Mouse (Mus musculus) heart, embryonic 12.5 days (tissue): ENCODE measurements around the gene Tax1bp3. TPM values are rescaled to one million over a fixed set of nuclear protein-coding genes. Genes with fewer than 3 reads are reported as not detected.

ENCODE experiments used
- ATAC-seq: fragments of 200-750 bp; cut with Nextera tagmentation; 2 replicates; pipeline ENCODE4 v1.8.0; 2017; ENCODE audit warnings: moderate TSS enrichment, moderate library complexity; ENCODE audit not compliant: insufficient number of reproducible peaks, low FRiP score
- H3K27ac ChIP-seq: fragments of 300-500 bp; sonication (generic); 2 replicates; pipeline ENCODE4 v1.5.1; 2016; ENCODE audit warnings: mild to moderate bottlenecking, moderate library complexity; ENCODE audit not compliant: poor library complexity, severe bottlenecking
- H3K27me3 ChIP-seq: fragments of 300-500 bp; sonication (generic); replicated peaks from 2 replicates; pipeline ENCODE4 v1.6.1; 2016; ENCODE audit warnings: mild to moderate bottlenecking, moderate library complexity
- H3K36me3 ChIP-seq: fragments of 300-500 bp; sonication (generic); 2 replicates; pipeline ENCODE4 v1.6.1; 2016; ENCODE audit warnings: mild to moderate bottlenecking, moderate library complexity
- H3K4me1 ChIP-seq: fragments of 300-500 bp; sonication (generic); replicated peaks from 2 replicates; pipeline ENCODE4 v1.6.1; 2016; ENCODE audit warnings: mild to moderate bottlenecking
- H3K4me2 ChIP-seq: fragments of 300-500 bp; sonication (generic); 2 replicates; pipeline ENCODE4 v1.6.1; 2016; ENCODE audit warnings: mild to moderate bottlenecking, moderate library complexity
- H3K4me3 ChIP-seq: fragments of 300-500 bp; sonication (generic); 2 replicates; pipeline ENCODE4 v1.5.1; 2016; ENCODE audit warnings: mild to moderate bottlenecking
- H3K9ac ChIP-seq: fragments of 300-500 bp; sonication (generic); 2 replicates; pipeline ENCODE4 v1.6.1; 2016; ENCODE audit warnings: mild to moderate bottlenecking, moderate library complexity
- H3K9me3 ChIP-seq: fragments of 300-500 bp; sonication (generic); replicated peaks from 2 replicates; pipeline ENCODE4 v1.6.1; 2016; ENCODE audit warnings: mild to moderate bottlenecking, moderate library complexity
- WGBS: fragments of 180-500 bp; shearing (Covaris S2); methylation state at CpG from one replicate; pipeline ENCODE4 v1.1.7; 2016; 5-methylcytosine and 5-hydroxymethylcytosine counted together
- polyA plus RNA-seq: library from polyadenylated mRNA; unstranded; fragments of >200 nt; fragmentation: Nextera tagmentation; extraction: Ambion mirVana; gene quantifications from 2 replicates; pipeline ENCODE4 v1.2.1, GENCODE M21; 2016

Tax1bp3 gene
- polyA plus RNA-seq, 1 experiment from 2014 or later = 239 TPM

DNA sequence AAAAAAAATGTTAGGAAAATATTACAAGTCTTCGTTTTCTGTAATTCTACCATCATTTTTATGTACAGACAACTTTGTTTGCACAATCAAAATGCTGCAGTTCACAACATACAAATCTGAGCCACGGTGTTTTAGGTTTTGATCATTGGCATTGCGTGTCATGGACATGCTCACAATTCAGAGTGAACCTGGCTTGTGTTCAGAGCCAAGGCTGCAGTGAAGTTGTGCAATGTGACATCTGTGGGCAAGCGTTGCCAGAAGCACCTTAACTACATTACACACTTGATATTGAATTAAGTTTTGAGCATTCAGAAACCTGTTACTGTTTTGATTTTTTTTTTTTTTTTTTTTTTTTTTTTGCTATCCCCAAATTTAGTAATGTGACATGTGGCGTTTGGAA, 53.2 kb downstream of the Tax1bp3 start:
- H3K4me2 ChIP-seq = no peak overlapping the region
- ATAC-seq = no peak
- WGBS = 79% methylated on average over 5 of the region's 5 CpGs

DNA sequence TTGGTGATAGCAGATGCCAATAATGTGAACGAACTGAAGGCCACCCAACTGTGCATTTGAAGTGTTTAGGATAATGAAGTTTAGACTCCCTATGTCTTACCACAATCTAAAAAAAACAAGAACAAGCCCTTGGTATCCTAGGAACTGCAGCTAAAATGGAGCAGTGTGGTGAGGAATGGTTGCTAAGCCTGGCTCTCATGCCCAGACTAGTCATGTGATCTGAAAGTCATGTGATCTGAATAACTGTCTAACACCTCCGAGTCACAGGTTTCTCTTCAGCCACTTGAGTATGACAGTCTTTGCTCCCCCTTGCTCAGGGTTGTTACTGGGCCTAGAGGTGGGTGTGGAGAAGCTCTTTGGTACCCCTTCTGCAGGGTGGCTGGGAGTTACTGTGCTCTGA, 55.6 kb downstream of the Tax1bp3 start:
- WGBS = 55% methylated on average over 2 of the region's 2 CpGs
- no peaks in the 10 kb centered on the region for H3K27me3 ChIP-seq
- H3K4me3 ChIP-seq = no peak overlapping the region
- no peak overlapping the region for H3K27ac ChIP-seq
- H3K9ac ChIP-seq = no peak overlapping the region
- no peaks in the 10 kb centered on the region for H3K36me3 ChIP-seq
- H3K9me3 ChIP-seq = 0 out of 2 replicates have a peak, but pooled peaks cover 4% of the 10 kb centered on the region
- no peak overlapping the region for H3K4me2 ChIP-seq
- no peak for ATAC-seq
- peaks cover 4% of the 10 kb centered on the region; the same call in 1 of the 2 replicates for H3K4me1 ChIP-seq

More for the DNA sequence above, 53.2 kb downstream of the Tax1bp3 start:
- H3K9ac ChIP-seq = no peak overlapping the region
- no peaks in the 10 kb centered on the region for H3K36me3 ChIP-seq
- 0 out of 2 replicates have a peak, but pooled peaks cover 4% of the 10 kb centered on the region for H3K9me3 ChIP-seq
- no peak overlapping the region for H3K27ac ChIP-seq
- no peaks in the 10 kb centered on the region for H3K27me3 ChIP-seq
- H3K4me1 ChIP-seq = no peaks in the 10 kb centered on the region
- H3K4me3 ChIP-seq = no peak overlapping the region

Other genes starting within 250 kb of the Tax1bp3 start
- gene Atp2a3, start 215.9 kb upstream of the Tax1bp3 start, polyA plus RNA-seq = 4.8 and 5.7 TPM in 2 replicates
- gene P2rx1, start 178.0 kb upstream of the Tax1bp3 start, polyA plus RNA-seq = 2.2 and 2.7 TPM in 2 replicates
- 2.0 and 2.2 TPM in 2 replicates for gene Camkk1, start 158.1 kb upstream of the Tax1bp3 start, polyA plus RNA-seq
- gene Ncbp3, start 129.3 kb upstream of the Tax1bp3 start, polyA plus RNA-seq = 10.9 and 11.0 TPM in 2 replicates
- 0.17 and 0.19 TPM in 2 replicates for gene Itgae, start 86.5 kb upstream of the Tax1bp3 start, polyA plus RNA-seq
- 13.9 and 14.4 TPM in 2 replicates for gene Haspin, start 38.8 kb upstream of the Tax1bp3 start, polyA plus RNA-seq
- gene P2rx5, start 16.7 kb upstream of the Tax1bp3 start, polyA plus RNA-seq = 1.8 and 2.2 TPM in 2 replicates
- 97.4 and 101 TPM in 2 replicates for gene Emc6, start within 50 bp of the Tax1bp3 start, polyA plus RNA-seq
- gene Ctns, start 22.0 kb downstream of the Tax1bp3 start, polyA plus RNA-seq = 13.9 and 15.9 TPM in 2 replicates
- gene Shpk, start 22.4 kb downstream of the Tax1bp3 start, polyA plus RNA-seq = 0.36 and 0.54 TPM in 2 replicates
- gene Trpv1, start 57.2 kb downstream of the Tax1bp3 start, polyA plus RNA-seq = 0.05 TPM in 1 of 2 replicates, not detected in the other
- 0.03 TPM in 2 replicates for gene Trpv3, start 90.3 kb downstream of the Tax1bp3 start, polyA plus RNA-seq
- not detected in 2 replicates for gene Aspa, start 152.5 kb downstream of the Tax1bp3 start, polyA plus RNA-seq
- gene Gm49340, start 152.7 kb downstream of the Tax1bp3 start, polyA plus RNA-seq = not detected in 2 replicates
- gene Spata22, start 152.7 kb downstream of the Tax1bp3 start, polyA plus RNA-seq = not detected in 2 replicates
- not detected in 2 replicates for gene Olfr20, start 173.7 kb downstream of the Tax1bp3 start, polyA plus RNA-seq
- not detected in 2 replicates for gene Olfr376, start 194.2 kb downstream of the Tax1bp3 start, polyA plus RNA-seq
- gene Olfr1, start 222.5 kb downstream of the Tax1bp3 start, polyA plus RNA-seq = not detected in 2 replicates